Mouse (Mus musculus): ENCODE measurements at regions not wholly inside any gene's neighbourhood (a gene's known extent, or its start where the extent isn't known, plus 50 kb on each side); places are given as distances from the start of the nearest gene placed in this dataset.

DNA sequence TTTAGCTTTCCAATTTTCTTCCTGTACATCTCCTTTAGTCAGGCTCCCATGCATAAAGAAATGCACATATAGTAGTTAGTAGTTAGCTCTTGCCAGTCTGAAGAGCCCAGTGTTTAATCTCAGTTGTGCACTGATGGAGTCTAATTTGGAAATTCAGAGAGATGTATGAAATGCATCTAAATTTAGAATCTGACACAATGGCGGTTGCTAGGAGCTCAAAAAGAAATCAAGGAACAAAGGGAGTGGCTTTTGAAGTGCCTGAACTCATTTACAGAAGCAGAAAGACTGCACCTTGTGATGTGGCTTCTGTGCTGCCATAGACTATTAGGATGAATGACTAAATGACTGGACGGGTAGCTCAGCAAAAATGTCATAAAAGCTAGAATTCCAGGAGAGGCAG, 916.3 kb downstream of the Rps29 start:
- DNase-seq (ENCODE audit: inconsistent ontology term) = peak; percentile 68

DNA sequence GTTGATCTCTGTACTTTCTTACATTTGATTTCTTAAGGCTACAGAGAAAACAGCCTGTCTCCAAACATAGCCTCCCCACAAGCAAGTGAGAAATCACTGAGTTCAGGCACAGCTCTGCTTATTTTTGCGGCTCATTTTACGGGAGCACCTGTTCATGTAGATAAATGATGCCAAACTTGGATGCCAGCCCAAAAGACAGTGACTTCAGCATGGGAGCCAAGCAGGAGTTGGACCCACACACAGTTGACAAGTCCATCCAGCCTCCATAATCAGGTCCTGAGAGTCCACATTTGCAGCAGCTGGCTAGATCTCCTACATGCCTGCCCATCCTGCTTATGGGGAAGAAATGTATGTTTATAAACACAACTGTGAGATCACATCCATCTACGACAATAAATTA, 927.2 kb downstream of the Rps29 start:
- no peak for DNase-seq (ENCODE audit: inconsistent ontology term)

DNA sequence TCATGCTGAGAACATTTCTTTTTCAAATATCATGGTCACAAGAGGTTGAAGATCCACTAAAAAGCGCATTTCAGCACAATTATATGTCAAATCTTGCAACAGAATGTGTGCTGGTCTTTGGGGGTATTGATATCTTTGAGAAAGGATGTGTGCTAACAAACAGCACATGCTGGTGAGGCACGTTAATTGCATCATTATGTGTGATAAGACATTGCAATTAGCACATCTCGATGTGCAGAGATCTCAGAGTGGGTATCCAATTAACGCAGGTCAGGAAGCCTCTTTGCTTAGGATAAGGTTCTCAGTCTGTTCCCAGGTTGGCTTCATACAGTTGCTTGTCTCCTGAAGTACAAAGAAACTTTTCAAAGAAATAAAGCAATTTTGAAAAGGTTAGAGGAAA, 941.9 kb downstream of the Rps29 start:
- DNase-seq (ENCODE audit: inconsistent ontology term) = no peak

DNA sequence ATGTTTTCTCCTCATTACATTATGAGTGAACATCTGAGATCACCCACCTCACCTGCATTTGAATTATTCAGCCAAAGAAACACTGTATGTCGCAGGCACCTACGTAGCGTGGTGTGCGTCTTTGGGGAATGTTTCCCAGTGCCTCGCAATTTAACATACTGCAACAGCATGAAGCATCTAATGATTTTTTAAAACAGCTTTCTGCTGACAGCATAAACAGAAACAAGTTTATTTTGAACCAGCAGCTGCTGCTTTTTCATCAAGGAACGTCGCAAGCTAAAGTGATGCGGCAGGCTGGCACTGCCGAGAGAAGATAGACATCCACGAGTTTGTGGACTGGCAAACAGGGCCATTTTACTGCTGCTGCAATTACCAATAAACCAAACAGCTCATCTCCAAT, 950.7 kb downstream of the Rps29 start:
- DNase-seq (ENCODE audit: inconsistent ontology term) = no peak

DNA sequence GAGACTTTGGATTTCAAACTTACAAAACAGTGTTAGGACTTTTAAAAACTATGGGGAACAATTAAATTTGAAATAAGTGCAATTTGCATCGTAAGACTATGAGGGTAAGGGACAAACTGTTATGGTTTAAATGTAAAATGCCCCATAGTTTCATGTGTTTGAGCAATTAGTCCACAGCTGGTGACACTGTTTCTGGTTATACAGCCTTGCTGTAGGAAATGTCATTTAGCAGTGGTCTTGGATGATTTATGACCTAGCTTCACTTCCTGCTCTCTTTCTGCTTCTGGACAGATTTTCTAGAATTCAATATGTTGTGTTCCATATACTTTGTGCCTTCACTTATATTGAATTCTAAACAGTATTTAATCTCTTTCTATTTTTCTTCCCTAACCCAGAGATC, 961.5 kb upstream of the Mdga2 start:
- no peak for DNase-seq (ENCODE audit: inconsistent ontology term)

DNA sequence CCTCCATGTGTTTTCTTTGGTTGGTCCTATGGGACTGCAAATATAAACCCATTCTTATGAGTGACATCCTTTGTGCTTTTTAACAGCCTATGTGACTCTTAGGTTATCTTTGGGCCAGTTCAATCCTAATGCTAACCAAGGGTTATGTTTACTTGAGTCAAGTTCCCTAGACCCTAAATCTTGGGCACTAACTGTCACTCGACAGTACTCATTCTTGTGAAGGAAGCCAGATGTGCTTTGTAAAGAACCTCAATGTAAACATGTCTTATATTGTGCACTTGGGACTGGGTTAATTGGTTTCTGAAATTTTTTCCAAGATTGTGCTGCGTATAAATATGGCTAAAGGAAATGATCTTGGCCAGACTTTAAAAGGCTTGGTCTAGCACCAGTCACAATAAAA, 939.0 kb upstream of the Mdga2 start:
- DNase-seq (ENCODE audit: inconsistent ontology term) = no peak

DNA sequence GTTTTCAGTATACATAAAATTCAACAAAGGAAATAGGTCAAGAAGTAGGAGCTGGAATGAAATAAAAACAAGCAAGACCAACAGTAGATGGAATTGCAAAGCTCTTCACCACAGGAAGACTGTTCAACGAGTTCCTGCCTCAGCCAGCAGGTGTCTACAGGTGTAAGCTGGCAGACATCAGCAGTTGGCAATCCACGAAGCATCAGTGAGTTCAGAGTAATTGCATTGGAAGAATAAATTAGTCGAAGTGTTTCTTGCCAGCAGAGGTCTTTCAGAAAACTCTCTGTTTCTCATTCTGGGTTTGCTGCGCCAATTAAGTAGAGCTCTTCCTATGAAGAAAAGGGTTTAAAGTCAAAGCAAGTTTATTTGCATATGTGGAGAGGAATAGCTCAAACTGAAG, 925.7 kb upstream of the Mdga2 start:
- DNase-seq (ENCODE audit: inconsistent ontology term) = no peak

DNA sequence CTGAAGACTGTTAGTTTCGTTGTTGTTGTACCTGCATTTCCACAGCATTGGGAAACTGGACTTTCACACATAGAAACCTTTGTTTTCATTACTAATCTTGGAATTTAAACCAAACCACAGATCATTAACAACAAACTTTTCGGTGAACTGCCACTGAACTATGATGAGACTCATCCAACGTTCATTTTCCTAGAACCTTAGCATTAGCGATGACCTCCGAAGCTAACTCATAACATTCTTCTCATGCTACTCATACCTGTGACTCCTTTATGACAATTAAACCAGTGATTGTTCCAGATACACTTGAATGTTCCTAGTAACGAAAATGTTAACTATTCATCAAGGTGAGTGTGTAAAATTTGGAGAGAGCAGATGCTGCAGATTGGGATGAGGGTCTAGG, 917.5 kb upstream of the Mdga2 start:
- no peak for DNase-seq (ENCODE audit: inconsistent ontology term)

DNA sequence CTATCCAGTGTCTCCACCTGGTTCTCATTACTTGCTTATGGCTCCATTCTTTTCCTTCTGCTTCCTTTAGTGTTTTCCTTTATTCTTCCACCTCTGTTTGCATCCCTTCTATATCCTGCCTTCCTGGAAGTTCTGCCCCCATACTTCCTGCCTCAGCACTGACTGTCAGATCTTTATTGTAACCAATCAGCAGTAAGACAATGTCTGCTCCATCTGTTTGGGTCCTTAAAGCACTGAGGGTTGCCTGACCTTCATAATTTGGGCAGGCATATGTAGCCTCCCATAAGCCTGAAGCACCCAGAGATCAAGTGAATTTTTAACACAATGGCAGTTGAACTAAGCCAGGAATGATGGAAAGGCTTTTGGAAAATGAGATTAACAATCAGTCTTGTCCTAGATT, 909.4 kb upstream of the Mdga2 start:
- no peak for DNase-seq (ENCODE audit: inconsistent ontology term)

DNA sequence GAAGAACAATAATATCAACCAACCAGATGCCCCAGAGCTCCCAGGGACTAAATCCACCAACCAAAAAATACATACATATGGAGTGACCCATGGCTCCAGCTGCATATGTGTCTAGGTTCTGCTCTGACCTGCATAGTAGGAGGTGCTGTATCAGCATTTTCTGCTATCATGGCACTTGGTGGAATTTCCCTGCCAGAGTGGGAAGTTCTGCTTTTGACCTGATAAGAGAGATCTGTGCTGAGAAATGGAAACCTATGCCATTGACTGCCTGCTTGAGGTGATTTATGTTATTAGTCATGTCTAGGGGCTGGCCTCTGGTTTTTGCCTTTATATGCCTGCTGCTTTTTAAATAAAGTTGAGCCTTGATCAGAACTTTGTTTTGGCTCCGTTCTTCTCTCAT, 893.4 kb upstream of the Mdga2 start:
- DNase-seq (ENCODE audit: inconsistent ontology term) = no peak

Measured in Muller cell, postnatal 12 days (primary cell).